Mouse (Mus musculus): Measurements from ENCODE around the gene C130073F10Rik.
"Not testable (repeated sequence)": the region's sequence is repeated elsewhere in the genome, so short reads cannot be mapped to it uniquely, and the experiment has no call there.

Gene C130073F10Rik

GRCm38 (mm10) chr4:101893656-101894420, at the start of gene C130073F10Rik:
Gene C130073F10Rik (minus strand): TSS chr4:101893789.
- no peak for DNase-seq (ENCODE audit: low spot score in 2 of 2)

GRCm38 (mm10) chr4:101940107-101940506, 46.5 kb upstream of the C130073F10Rik start, which contains the start of gene Gm12794:
Gene Gm12794 (plus strand): TSS chr4:101940407.
- DNase-seq (ENCODE audit: low spot score in 2 of 2): not testable (repeated sequence)

- not testable (repeated sequence) for DNase-seq (ENCODE audit: low spot score in 2 of 2)
Observed at GRCm38 (mm10) chr4:101908821-101909220, 15.2 kb upstream of the C130073F10Rik start, which contains the start of gene Gm12800. Gene Gm12800 (plus strand): TSS chr4:101909121.

- no peak for DNase-seq (ENCODE audit: low spot score in 2 of 2)
Observed at GRCm38 (mm10) chr4:101889377-101889776, 4.2 kb downstream of the C130073F10Rik start.

- DNase-seq (ENCODE audit: low spot score in 2 of 2): no peak
Observed at GRCm38 (mm10) chr4:101883641-101884040, 9.9 kb downstream of the C130073F10Rik start.

- DNase-seq (ENCODE audit: low spot score in 2 of 2): not testable (repeated sequence)
Observed at GRCm38 (mm10) chr4:101875687-101876086, 17.9 kb downstream of the C130073F10Rik start.

- not testable (repeated sequence) for DNase-seq (ENCODE audit: low spot score in 2 of 2)
Observed at GRCm38 (mm10) chr4:101872031-101872430, 21.6 kb downstream of the C130073F10Rik start.

- no peak for DNase-seq (ENCODE audit: low spot score in 2 of 2)
Observed at GRCm38 (mm10) chr4:101862289-101862688, 31.3 kb downstream of the C130073F10Rik start.

- DNase-seq (ENCODE audit: low spot score in 2 of 2): peak; percentile 11 to 14
Observed at GRCm38 (mm10) chr4:101860873-101861272, 32.7 kb downstream of the C130073F10Rik start.

- DNase-seq (ENCODE audit: low spot score in 2 of 2): no peak
Observed at GRCm38 (mm10) chr4:101850908-101851307, 42.7 kb downstream of the C130073F10Rik start.

- not testable (repeated sequence) for DNase-seq (ENCODE audit: low spot score in 2 of 2)
Observed at GRCm38 (mm10) chr4:101843923-101844322, 49.7 kb downstream of the C130073F10Rik start, which contains the start of gene B020004J07Rik. Gene B020004J07Rik (minus strand): TSS chr4:101844023.

Measured in right cerebral cortex, postnatal 36 days (tissue).